In genomic region chr1:17244186-17244585, GRCm38 (mm10) we compare ENCODE assay signal across 28 mouse cellular contexts.
"Had no signal": no experiment of that assay in that cellular context is flagged by ENCODE, and none has a peak within 500 bp of the region (broad histone marks: within the 10 kb centered on the region; RNA-seq: fewer than 3 reads in every experiment).

No protein-coding gene starts in this region.

- H3K36me3 ChIP-seq: limb, embryonic 10.5 days; limb, embryonic 12.5 days; limb, embryonic 13.5 days; limb, embryonic 15.5 days; liver, embryonic 12.5 days; liver, embryonic 13.5 days; liver, embryonic 15.5 days; lung, embryonic 15.5 days; midbrain, embryonic 10.5 days; midbrain, embryonic 12.5 days; midbrain, embryonic 13.5 days; midbrain, embryonic 15.5 days; neural tube, embryonic 12.5 days; neural tube, embryonic 13.5 days had no signal

- H3K9me3 ChIP-seq: limb, embryonic 10.5 days; limb, embryonic 12.5 days; limb, embryonic 13.5 days; limb, embryonic 15.5 days; liver, embryonic 12.5 days; liver, embryonic 15.5 days; lung, embryonic 15.5 days; midbrain, embryonic 10.5 days; midbrain, embryonic 12.5 days; midbrain, embryonic 13.5 days; midbrain, embryonic 15.5 days; neural tube, embryonic 12.5 days; neural tube, embryonic 13.5 days had no signal

- H3K27ac ChIP-seq: limb, embryonic 10.5 days; limb, embryonic 12.5 days; limb, embryonic 13.5 days; limb, embryonic 15.5 days; liver, embryonic 12.5 days; liver, embryonic 13.5 days; liver, embryonic 14.5 days; liver, embryonic 15.5 days; lung, embryonic 15.5 days; macrophage; midbrain, embryonic 10.5 days; midbrain, embryonic 12.5 days; midbrain, embryonic 13.5 days; midbrain, embryonic 15.5 days; neural tube, embryonic 12.5 days; neural tube, embryonic 13.5 days had no signal

- DNase-seq: left cerebral cortex, postnatal 4 days; liver, embryonic 13.5 days; liver, postnatal 0 days; lung, adult 18-20 months; lung, adult 2 months; lung, embryonic 14.5 days; lung, postnatal 10 days; lung, postnatal 14 days; lung, postnatal 36 days; lung, postnatal 4 days; midbrain, embryonic 14.5 days had no signal

- H3K4me1 ChIP-seq: limb, embryonic 10.5 days; limb, embryonic 12.5 days; limb, embryonic 13.5 days; limb, embryonic 15.5 days; liver, embryonic 12.5 days; liver, embryonic 13.5 days; liver, embryonic 15.5 days; lung, embryonic 15.5 days; megakaryocyte, embryonic 14.5 days; midbrain, embryonic 10.5 days; midbrain, embryonic 12.5 days; midbrain, embryonic 13.5 days; midbrain, embryonic 15.5 days; neural tube, embryonic 12.5 days; neural tube, embryonic 13.5 days had no signal

- H3K9ac ChIP-seq: limb, embryonic 12.5 days; limb, embryonic 13.5 days; limb, embryonic 15.5 days; liver, embryonic 12.5 days; liver, embryonic 13.5 days; liver, embryonic 14.5 days; liver, embryonic 15.5 days; liver, postnatal 0 days; lung, embryonic 14.5 days; lung, embryonic 15.5 days; midbrain, embryonic 12.5 days; midbrain, embryonic 13.5 days; midbrain, embryonic 15.5 days; neural tube, embryonic 12.5 days; neural tube, embryonic 13.5 days had no signal

- H3K4me3 ChIP-seq: limb, embryonic 10.5 days; limb, embryonic 12.5 days; limb, embryonic 13.5 days; limb, embryonic 15.5 days; liver, embryonic 12.5 days; liver, embryonic 13.5 days; liver, embryonic 15.5 days; lung, embryonic 15.5 days; megakaryocyte, embryonic 14.5 days; midbrain, embryonic 10.5 days; midbrain, embryonic 12.5 days; midbrain, embryonic 13.5 days; midbrain, embryonic 15.5 days; myocyte; neural tube, embryonic 12.5 days; neural tube, embryonic 13.5 days had no signal
